Mouse (Mus musculus) kidney, embryonic 16.5 days (tissue): ENCODE measurements around the gene Serpina3j. TPM values are rescaled to one million over a fixed set of nuclear protein-coding genes. Genes with fewer than 3 reads are reported as not detected.
"Not testable (repeated sequence)": the region's sequence is repeated elsewhere in the genome, so short reads cannot be mapped to it uniquely, and the experiment has no call there.

ENCODE experiments used
- ATAC-seq: fragments of 200-750 bp; cut with Nextera tagmentation; 2 replicates; pipeline ENCODE4 v1.8.0; 2017; ENCODE audit warnings: moderate TSS enrichment; ENCODE audit not compliant: low FRiP score, low TSS enrichment
- H3K27ac ChIP-seq: fragments of 300-500 bp; sonication (generic); 2 replicates; pipeline ENCODE4 v1.5.1; 2014; ENCODE audit warnings: low read length
- H3K27me3 ChIP-seq: fragments of 300-500 bp; sonication (generic); 2 replicates; pipeline ENCODE4 v1.6.1; 2014; ENCODE audit warnings: low read length, control low read depth, mixed read lengths; ENCODE audit not compliant: insufficient read depth
- H3K36me3 ChIP-seq: fragments of 300-500 bp; sonication (generic); 2 replicates; pipeline ENCODE4 v1.6.1; 2014; ENCODE audit warnings: low read length, control low read depth, mixed read lengths; ENCODE audit not compliant: insufficient read depth
- H3K4me1 ChIP-seq: fragments of 300-500 bp; sonication (generic); 2 replicates; pipeline ENCODE4 v1.6.1; 2014; ENCODE audit warnings: low read length, control low read depth, mixed read lengths; ENCODE audit not compliant: insufficient read depth
- H3K4me2 ChIP-seq: fragments of 300-500 bp; sonication (generic); replicated peaks from 2 replicates; pipeline ENCODE4 v1.6.1; 2014; ENCODE audit warnings: low read depth, low read length
- H3K4me3 ChIP-seq: fragments of 300-500 bp; sonication (generic); 2 replicates; pipeline ENCODE4 v1.5.1; 2014; ENCODE audit warnings: mild to moderate bottlenecking, low read length
- H3K9ac ChIP-seq: fragments of 300-500 bp; sonication (generic); replicated peaks from 2 replicates; pipeline ENCODE4 v1.6.1; 2014; ENCODE audit warnings: low read length
- H3K9me3 ChIP-seq: fragments of 300-500 bp; sonication (generic); 2 replicates; pipeline ENCODE4 v1.6.1; 2016; ENCODE audit warnings: low read length, control low read depth
- WGBS: fragments of 180-500 bp; shearing (Covaris S2); extraction: QIAGEN DNeasy Blood & Tissue Kit; methylation state at CpG from one replicate; pipeline ENCODE4 v1.1.7; 2014; 5-methylcytosine and 5-hydroxymethylcytosine counted together
- polyA plus RNA-seq: library from polyadenylated mRNA; unstranded; fragments of >200 nt; fragmentation: Nextera tagmentation; extraction: Ambion mirVana; gene quantifications from 2 replicates; pipeline ENCODE4 v1.2.1, GENCODE M21; 2015

The Serpina3j gene
- polyA plus RNA-seq, 1 experiment from 2014 or later: not detected

GRCm38 (mm10) chr12:104322454-104322853 is 8.1 kb downstream of the Serpina3j start:
- Histone ChIP-seq H3K4me2 (no peak overlapping the region), H3K27me3 (no peaks in the 10 kb centered on the region), H3K27ac (no peak overlapping the region), H3K4me1 (no peaks in the 10 kb centered on the region), H3K36me3 (no peaks in the 10 kb centered on the region), H3K9ac (no peak overlapping the region), H3K9me3 (no peaks in the 10 kb centered on the region), H3K4me3 (no peak overlapping the region)
- 70% methylated on average over 1 of the region's 1 CpGs for WGBS
- ATAC-seq: no peak

GRCm38 (mm10) chr12:104331701-104332100 is 17.3 kb downstream of the Serpina3j start:
- Histone ChIP-seq H3K36me3 (no peaks in the 10 kb centered on the region), H3K9ac (no peak overlapping the region), H3K4me1 (no peaks in the 10 kb centered on the region), H3K4me3 (no peak overlapping the region), H3K27me3 (no peaks in the 10 kb centered on the region), H3K27ac (no peak overlapping the region), H3K9me3 (no peaks in the 10 kb centered on the region), H3K4me2 (no peak overlapping the region)
- ATAC-seq: no peak
- WGBS: 54% methylated on average over 1 of the region's 1 CpGs

GRCm38 (mm10) chr12:104336873-104337272 is 22.5 kb downstream of the Serpina3j start:
- not testable (repeated sequence) for H3K36me3 ChIP-seq, H3K27ac ChIP-seq, H3K27me3 ChIP-seq, ATAC-seq, H3K4me2 ChIP-seq, H3K9ac ChIP-seq, H3K4me3 ChIP-seq, H3K9me3 ChIP-seq, H3K4me1 ChIP-seq

- H3K4me2 ChIP-seq, H3K36me3 ChIP-seq, H3K4me3 ChIP-seq, H3K27ac ChIP-seq, H3K4me1 ChIP-seq, H3K9ac ChIP-seq, H3K9me3 ChIP-seq, H3K27me3 ChIP-seq, ATAC-seq: not testable (repeated sequence)
- 89% methylated on average over 3 of the region's 3 CpGs for WGBS
Measured at GRCm38 (mm10) chr12:104338226-104338625, 23.9 kb downstream of the Serpina3j start, which contains the start of the genes Serpina3k and Serpina3m. Serpina3k (plus strand) TSS chr12:104338486. Serpina3m (plus strand) TSS chr12:104338486.

GRCm38 (mm10) chr12:104338705-104339104 is 24.4 kb downstream of the Serpina3j start:
- H3K4me1 ChIP-seq: no peaks in the 10 kb centered on the region
- H3K4me3 ChIP-seq: no peak overlapping the region
- H3K27me3 ChIP-seq: no peaks in the 10 kb centered on the region
- ATAC-seq: no peak
- H3K27ac ChIP-seq: no peak overlapping the region
- WGBS: 98% methylated on average over 3 of the region's 3 CpGs
- no peaks in the 10 kb centered on the region for H3K36me3 ChIP-seq
- no peak overlapping the region for H3K9ac ChIP-seq
- no peak overlapping the region for H3K4me2 ChIP-seq
- no peaks in the 10 kb centered on the region for H3K9me3 ChIP-seq

- H3K9ac ChIP-seq, H3K4me2 ChIP-seq, H3K4me1 ChIP-seq, H3K9me3 ChIP-seq, ATAC-seq, H3K4me3 ChIP-seq, H3K36me3 ChIP-seq, H3K27ac ChIP-seq, H3K27me3 ChIP-seq: not testable (repeated sequence)
Measured at GRCm38 (mm10) chr12:104342489-104342888, 28.1 kb downstream of the Serpina3j start.

GRCm38 (mm10) chr12:104345181-104345580 is 30.8 kb downstream of the Serpina3j start:
- H3K4me2 ChIP-seq: no peak overlapping the region
- ATAC-seq: no peak
- H3K9me3 ChIP-seq: no peaks in the 10 kb centered on the region
- no peaks in the 10 kb centered on the region for H3K36me3 ChIP-seq
- no peaks in the 10 kb centered on the region for H3K27me3 ChIP-seq
- WGBS: 75% methylated on average over 2 of the region's 2 CpGs
- no peak overlapping the region for H3K27ac ChIP-seq
- H3K4me3 ChIP-seq: no peak overlapping the region
- H3K4me1 ChIP-seq: no peaks in the 10 kb centered on the region
- H3K9ac ChIP-seq: no peak overlapping the region

GRCm38 (mm10) chr12:104345707-104346106 is 31.4 kb downstream of the Serpina3j start:
- H3K36me3 ChIP-seq: no peaks in the 10 kb centered on the region
- H3K27ac ChIP-seq: no peak overlapping the region
- H3K4me3 ChIP-seq: no peak overlapping the region
- no peak overlapping the region for H3K9ac ChIP-seq
- H3K4me2 ChIP-seq: no peak overlapping the region
- H3K4me1 ChIP-seq: no peaks in the 10 kb centered on the region
- H3K27me3 ChIP-seq: no peaks in the 10 kb centered on the region
- ATAC-seq: no peak
- H3K9me3 ChIP-seq: no peaks in the 10 kb centered on the region

- no peaks in the 10 kb centered on the region for H3K27me3 ChIP-seq
- H3K9me3 ChIP-seq: no peaks in the 10 kb centered on the region
- H3K9ac ChIP-seq: no peak overlapping the region
- WGBS: 77% methylated on average over 2 of the region's 2 CpGs
- no peak overlapping the region for H3K27ac ChIP-seq
- H3K4me1 ChIP-seq: no peaks in the 10 kb centered on the region
- H3K4me3 ChIP-seq: no peak overlapping the region
- no peaks in the 10 kb centered on the region for H3K36me3 ChIP-seq
- no peak overlapping the region for H3K4me2 ChIP-seq
- no peak for ATAC-seq
Measured at GRCm38 (mm10) chr12:104347091-104347490, 32.7 kb downstream of the Serpina3j start.

- not testable (repeated sequence) for H3K4me2 ChIP-seq, H3K36me3 ChIP-seq, H3K27ac ChIP-seq, H3K9ac ChIP-seq, H3K4me3 ChIP-seq, H3K27me3 ChIP-seq, ATAC-seq, H3K9me3 ChIP-seq, H3K4me1 ChIP-seq
- 37% methylated on average over 3 of the region's 3 CpGs for WGBS
Measured at GRCm38 (mm10) chr12:104351812-104352211, 37.5 kb downstream of the Serpina3j start.

- 81% methylated on average over 3 of the region's 3 CpGs for WGBS
- no peaks in the 10 kb centered on the region for H3K36me3 ChIP-seq
- H3K4me3 ChIP-seq: no peak overlapping the region
- no peaks in the 10 kb centered on the region for H3K9me3 ChIP-seq
- ATAC-seq: no peak
- H3K9ac ChIP-seq: no peak overlapping the region
- no peak overlapping the region for H3K4me2 ChIP-seq
- H3K4me1 ChIP-seq: no peaks in the 10 kb centered on the region
- no peaks in the 10 kb centered on the region for H3K27me3 ChIP-seq
- no peak overlapping the region for H3K27ac ChIP-seq
Measured at GRCm38 (mm10) chr12:104356006-104356405, 41.7 kb downstream of the Serpina3j start.
